Mouse (Mus musculus): Measurements from ENCODE around the gene Zfp652. TPM values are rescaled to one million over a fixed set of nuclear protein-coding genes. Genes with fewer than 3 reads are reported as not detected.
"Not testable (repeated sequence)": the region's sequence is repeated elsewhere in the genome, so short reads cannot be mapped to it uniquely, and the experiment has no call there.

The Zfp652 gene
- polyA plus RNA-seq, 1 experiment from 2014 or later, result 36.8 TPM

DNA sequence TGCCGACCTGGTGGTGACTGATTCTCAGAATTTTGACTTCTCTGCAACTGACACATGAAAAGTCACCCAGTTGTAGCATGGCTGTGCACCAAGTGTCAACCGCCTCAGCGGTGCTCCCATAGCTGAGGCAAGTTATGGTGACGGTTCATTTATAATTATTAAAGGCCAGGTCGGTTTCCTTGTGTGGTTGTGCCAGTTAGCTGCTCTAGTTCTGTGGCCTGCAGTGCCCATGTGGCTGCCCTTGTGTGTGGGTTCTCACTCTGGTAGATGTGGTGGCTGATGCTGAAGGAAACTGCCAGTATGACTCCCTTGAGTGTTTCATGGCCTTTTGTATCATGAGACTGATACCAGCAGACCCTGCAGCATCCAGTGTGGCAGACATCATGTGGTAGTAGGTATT, 35.9 kb downstream of the Zfp652 start:
- Histone ChIP-seq H3K27ac (ENCODE audit: low read length) (no peak overlapping the region), H3K36me3 (ENCODE audit: control insufficient read depth, insufficient read depth) (peaks cover 15% of the 10 kb centered on the region), H3K9me3 (ENCODE audit: control insufficient read depth, low read length) (no peaks in the 10 kb centered on the region), H3K27me3 (replicated peaks; ENCODE audit: control insufficient read depth, insufficient read depth, low read length) (no peaks in the 10 kb centered on the region), H3K4me3 (replicated peaks; ENCODE audit: low read length) (no peak overlapping the region), H3K4me2 (ENCODE audit: low read length) (no peak overlapping the region), H3K9ac (replicated peaks; ENCODE audit: low read depth, low read length) (no peak overlapping the region), H3K4me1 (replicated peaks; ENCODE audit: control insufficient read depth, insufficient read depth, low read length) (no peaks in the 10 kb centered on the region)
- ATAC-seq, result no peak
- 92% methylated on average over 5 of the region's 5 CpGs for WGBS

GRCm38 (mm10) chr11:95749619-95750018, 37.1 kb downstream of the Zfp652 start:
- H3K4me1 ChIP-seq (replicated peaks; ENCODE audit: control insufficient read depth, insufficient read depth, low read length), result no peaks in the 10 kb centered on the region
- no peaks in the 10 kb centered on the region for H3K9me3 ChIP-seq (ENCODE audit: control insufficient read depth, low read length)
- H3K9ac ChIP-seq (replicated peaks; ENCODE audit: low read depth, low read length), result no peak overlapping the region
- no peak overlapping the region for H3K4me3 ChIP-seq (replicated peaks; ENCODE audit: low read length)
- no peak overlapping the region for H3K27ac ChIP-seq (ENCODE audit: low read length)
- no peak for ATAC-seq
- H3K4me2 ChIP-seq (ENCODE audit: low read length), result no peak overlapping the region
- peaks cover 17% of the 10 kb centered on the region for H3K36me3 ChIP-seq (ENCODE audit: control insufficient read depth, insufficient read depth)
- 89% methylated on average over 15 of the region's 15 CpGs for WGBS
- H3K27me3 ChIP-seq (replicated peaks; ENCODE audit: control insufficient read depth, insufficient read depth, low read length), result no peaks in the 10 kb centered on the region

GRCm38 (mm10) chr11:95750995-95751394, 38.5 kb downstream of the Zfp652 start:
- WGBS, result 0% methylated on average over 1 of the region's 1 CpGs
- Histone ChIP-seq H3K27ac (ENCODE audit: low read length) (no peak overlapping the region), H3K4me1 (replicated peaks; ENCODE audit: control insufficient read depth, insufficient read depth, low read length) (no peaks in the 10 kb centered on the region), H3K36me3 (ENCODE audit: control insufficient read depth, insufficient read depth) (peaks cover 19% of the 10 kb centered on the region), H3K9me3 (ENCODE audit: control insufficient read depth, low read length) (no peaks in the 10 kb centered on the region), H3K4me2 (ENCODE audit: low read length) (no peak overlapping the region), H3K9ac (replicated peaks; ENCODE audit: low read depth, low read length) (no peak overlapping the region), H3K27me3 (replicated peaks; ENCODE audit: control insufficient read depth, insufficient read depth, low read length) (no peaks in the 10 kb centered on the region), H3K4me3 (replicated peaks; ENCODE audit: low read length) (no peak overlapping the region)
- ATAC-seq, result no peak

DNA sequence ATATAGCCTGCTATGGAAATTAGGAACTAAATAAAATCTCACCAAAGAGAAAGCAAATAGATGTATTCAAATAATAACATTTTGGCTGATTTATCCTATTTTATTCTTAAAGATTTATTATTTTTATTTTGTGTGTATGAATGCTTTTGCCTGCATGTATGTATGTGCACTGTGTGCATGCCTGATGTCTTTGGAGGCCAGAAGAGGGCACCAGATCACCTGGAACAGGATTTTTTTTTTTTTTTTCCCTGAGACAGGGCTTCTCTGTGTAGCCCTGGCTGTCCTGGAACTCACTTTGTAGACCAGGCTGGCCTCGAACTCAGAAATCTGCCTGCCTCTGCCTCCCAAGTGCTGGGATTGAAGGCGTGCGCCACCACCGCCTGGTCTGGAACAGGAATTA, 42.7 kb downstream of the Zfp652 start:
- H3K27ac ChIP-seq (ENCODE audit: low read length); H3K9me3 ChIP-seq (ENCODE audit: control insufficient read depth, low read length); ATAC-seq; H3K9ac ChIP-seq (replicated peaks; ENCODE audit: low read depth, low read length); H3K4me2 ChIP-seq (ENCODE audit: low read length); H3K27me3 ChIP-seq (replicated peaks; ENCODE audit: control insufficient read depth, insufficient read depth, low read length); H3K4me3 ChIP-seq (replicated peaks; ENCODE audit: low read length); H3K4me1 ChIP-seq (replicated peaks; ENCODE audit: control insufficient read depth, insufficient read depth, low read length): not testable (repeated sequence)
- H3K36me3 ChIP-seq (ENCODE audit: control insufficient read depth, insufficient read depth), result peaks cover 18% of the 10 kb centered on the region
- WGBS, result 96% methylated on average over 4 of the region's 4 CpGs

GRCm38 (mm10) chr11:95760521-95760920, 48.0 kb downstream of the Zfp652 start:
- no peak overlapping the region for H3K4me3 ChIP-seq (replicated peaks; ENCODE audit: low read length)
- no peak for ATAC-seq
- H3K9ac ChIP-seq (replicated peaks; ENCODE audit: low read depth, low read length), result no peak overlapping the region
- H3K4me2 ChIP-seq (ENCODE audit: low read length), result no peak overlapping the region
- no peaks in the 10 kb centered on the region for H3K27me3 ChIP-seq (replicated peaks; ENCODE audit: control insufficient read depth, insufficient read depth, low read length)
- H3K4me1 ChIP-seq (replicated peaks; ENCODE audit: control insufficient read depth, insufficient read depth, low read length), result no peaks in the 10 kb centered on the region
- no peak overlapping the region for H3K27ac ChIP-seq (ENCODE audit: low read length)
- H3K9me3 ChIP-seq (ENCODE audit: control insufficient read depth, low read length), result no peaks in the 10 kb centered on the region
- H3K36me3 ChIP-seq (ENCODE audit: control insufficient read depth, insufficient read depth), result peaks cover 5% of the 10 kb centered on the region
- WGBS, result 93% methylated on average over 5 of the region's 5 CpGs

DNA sequence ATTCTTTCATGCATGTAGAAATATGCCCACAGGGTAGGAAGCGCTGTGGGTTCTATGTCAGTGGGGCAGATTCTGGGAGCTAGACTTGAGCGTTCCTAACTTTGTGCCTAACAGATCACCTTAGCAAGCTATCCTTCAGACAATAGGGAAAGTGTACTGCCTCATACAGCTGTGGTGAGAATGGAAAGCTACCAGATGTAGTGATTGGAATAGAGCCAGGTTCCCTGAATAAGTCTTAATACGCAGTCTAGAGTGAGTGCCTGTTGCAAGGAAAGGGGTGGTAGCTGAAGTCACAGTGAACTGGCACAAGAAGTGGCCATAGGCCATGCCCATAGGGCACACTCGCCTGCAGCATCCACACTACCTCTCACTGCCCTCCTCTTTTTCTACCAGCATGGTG, 50.5 kb downstream of the Zfp652 start:
- WGBS, result 73% methylated on average over 4 of the region's 4 CpGs
- Histone ChIP-seq H3K27ac (ENCODE audit: low read length) (no peak overlapping the region), H3K36me3 (ENCODE audit: control insufficient read depth, insufficient read depth) (peaks cover 4% of the 10 kb centered on the region), H3K9ac (replicated peaks; ENCODE audit: low read depth, low read length) (no peak overlapping the region), H3K9me3 (ENCODE audit: control insufficient read depth, low read length) (no peaks in the 10 kb centered on the region), H3K27me3 (replicated peaks; ENCODE audit: control insufficient read depth, insufficient read depth, low read length) (no peaks in the 10 kb centered on the region), H3K4me1 (replicated peaks; ENCODE audit: control insufficient read depth, insufficient read depth, low read length) (no peaks in the 10 kb centered on the region), H3K4me3 (replicated peaks; ENCODE audit: low read length) (no peak overlapping the region), H3K4me2 (ENCODE audit: low read length) (no peak overlapping the region)
- no peak for ATAC-seq

DNA sequence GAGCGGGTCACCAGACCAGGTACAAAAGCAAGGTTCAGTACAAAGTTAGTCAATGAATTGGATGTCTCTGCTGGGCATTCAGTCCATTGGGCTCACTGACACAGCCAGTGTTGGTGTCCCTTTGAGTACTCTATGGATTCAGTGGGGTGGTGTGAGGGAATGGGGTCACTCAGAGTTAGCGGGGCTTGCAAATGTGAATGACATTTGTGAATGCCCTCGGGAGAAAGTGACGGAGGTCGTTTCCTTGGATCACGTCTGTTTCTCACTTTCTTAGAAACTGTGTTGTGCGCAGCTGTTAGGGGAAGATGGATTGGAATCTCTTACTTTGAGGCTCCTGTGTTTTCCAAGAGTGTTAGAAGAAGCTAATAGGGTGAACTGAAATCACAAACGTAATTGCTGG, 52.3 kb downstream of the Zfp652 start:
- H3K4me1 ChIP-seq (replicated peaks; ENCODE audit: control insufficient read depth, insufficient read depth, low read length), result no peaks in the 10 kb centered on the region
- peaks cover 3% of the 10 kb centered on the region for H3K36me3 ChIP-seq (ENCODE audit: control insufficient read depth, insufficient read depth)
- H3K9me3 ChIP-seq (ENCODE audit: control insufficient read depth, low read length), result no peaks in the 10 kb centered on the region
- H3K4me2 ChIP-seq (ENCODE audit: low read length), result no peak overlapping the region
- no peaks in the 10 kb centered on the region for H3K27me3 ChIP-seq (replicated peaks; ENCODE audit: control insufficient read depth, insufficient read depth, low read length)
- no peak for ATAC-seq
- 71% methylated on average over 8 of the region's 8 CpGs for WGBS
- H3K27ac ChIP-seq (ENCODE audit: low read length), result no peak overlapping the region
- no peak overlapping the region for H3K4me3 ChIP-seq (replicated peaks; ENCODE audit: low read length)
- no peak overlapping the region for H3K9ac ChIP-seq (replicated peaks; ENCODE audit: low read depth, low read length)

DNA sequence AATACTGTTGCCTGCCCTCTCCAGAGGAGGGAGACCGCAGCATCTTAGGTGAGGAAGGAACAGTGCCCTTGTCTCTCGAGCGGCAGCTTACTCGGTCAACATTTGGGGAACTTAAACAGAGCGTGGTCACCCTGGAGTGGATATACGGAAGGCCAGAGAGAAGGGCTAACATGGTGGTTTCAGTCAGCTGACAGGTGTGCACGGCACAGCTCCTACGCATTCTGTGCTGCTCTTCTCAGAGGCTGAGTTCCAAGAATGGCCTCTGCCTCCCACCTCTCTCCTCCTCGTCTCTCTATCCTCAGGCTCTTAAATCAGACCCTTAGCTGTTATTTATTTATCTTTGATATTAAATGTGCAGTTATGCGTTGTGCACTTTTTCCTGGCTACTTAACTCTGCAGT, 52.9 kb downstream of the Zfp652 start:
- Histone ChIP-seq H3K36me3 (ENCODE audit: control insufficient read depth, insufficient read depth) (peaks cover 3% of the 10 kb centered on the region), H3K27me3 (replicated peaks; ENCODE audit: control insufficient read depth, insufficient read depth, low read length) (no peaks in the 10 kb centered on the region), H3K4me2 (ENCODE audit: low read length) (no peak overlapping the region), H3K27ac (ENCODE audit: low read length) (no peak overlapping the region), H3K4me3 (replicated peaks; ENCODE audit: low read length) (no peak overlapping the region), H3K9me3 (ENCODE audit: control insufficient read depth, low read length) (no peaks in the 10 kb centered on the region), H3K9ac (replicated peaks; ENCODE audit: low read depth, low read length) (no peak overlapping the region), H3K4me1 (replicated peaks; ENCODE audit: control insufficient read depth, insufficient read depth, low read length) (no peaks in the 10 kb centered on the region)
- ATAC-seq, result no peak
- 90% methylated on average over 10 of the region's 10 CpGs for WGBS

DNA sequence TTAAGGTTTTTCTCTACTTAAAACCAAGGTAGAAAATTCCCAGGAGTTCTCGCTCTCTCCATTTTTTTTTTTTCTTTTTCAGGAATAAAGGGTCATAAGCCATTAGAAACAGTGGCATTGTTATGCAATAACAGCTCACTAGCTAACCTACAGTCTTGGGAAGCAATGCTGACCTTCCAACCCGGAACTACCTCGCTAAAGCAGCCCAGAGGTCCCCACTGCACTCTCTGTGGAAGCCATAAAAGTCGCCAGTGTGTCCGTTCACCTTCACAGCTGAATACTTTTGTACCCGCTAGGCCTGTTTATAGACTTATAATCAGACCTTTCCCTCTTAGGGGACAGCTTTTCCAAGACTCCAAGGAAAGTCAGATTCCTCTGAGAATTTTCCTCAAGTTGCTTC, 55.8 kb downstream of the Zfp652 start:
- no peaks in the 10 kb centered on the region for H3K27me3 ChIP-seq (replicated peaks; ENCODE audit: control insufficient read depth, insufficient read depth, low read length)
- H3K27ac ChIP-seq (ENCODE audit: low read length), result no peak overlapping the region
- peaks cover 3% of the 10 kb centered on the region; the same call in 1 of the 2 replicates for H3K36me3 ChIP-seq (ENCODE audit: control insufficient read depth, insufficient read depth)
- no peak overlapping the region for H3K4me3 ChIP-seq (replicated peaks; ENCODE audit: low read length)
- no peak overlapping the region for H3K9ac ChIP-seq (replicated peaks; ENCODE audit: low read depth, low read length)
- H3K9me3 ChIP-seq (ENCODE audit: control insufficient read depth, low read length), result no peaks in the 10 kb centered on the region
- WGBS, result 89% methylated on average over 6 of the region's 6 CpGs
- H3K4me1 ChIP-seq (replicated peaks; ENCODE audit: control insufficient read depth, insufficient read depth, low read length), result no peaks in the 10 kb centered on the region
- ATAC-seq, result no peak
- H3K4me2 ChIP-seq (ENCODE audit: low read length), result no peak overlapping the region

DNA sequence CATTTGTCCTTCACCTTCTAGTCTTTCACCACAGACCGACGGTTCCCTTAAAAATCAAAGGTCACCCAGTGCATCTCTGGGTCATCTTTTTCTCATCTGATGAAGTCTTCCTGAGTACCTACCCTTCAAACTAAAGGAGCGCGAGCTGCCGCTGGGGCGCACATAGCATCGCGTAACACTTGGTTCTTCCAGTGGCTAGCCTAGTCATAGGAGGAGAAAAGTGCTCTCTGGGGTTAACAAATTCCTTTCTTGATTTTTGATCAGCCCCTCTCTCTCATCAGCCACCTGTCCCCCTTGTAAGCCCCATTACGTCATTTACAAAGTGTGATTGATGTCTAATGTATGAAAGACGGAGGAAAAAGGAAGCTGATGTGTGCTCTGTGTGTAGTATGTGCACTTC, 56.7 kb downstream of the Zfp652 start:
- H3K27ac ChIP-seq (ENCODE audit: low read length), result no peak overlapping the region
- H3K4me2 ChIP-seq (ENCODE audit: low read length), result no peak overlapping the region
- no peak for ATAC-seq
- 89% methylated on average over 10 of the region's 10 CpGs for WGBS
- no peak overlapping the region for H3K9ac ChIP-seq (replicated peaks; ENCODE audit: low read depth, low read length)
- no peaks in the 10 kb centered on the region for H3K27me3 ChIP-seq (replicated peaks; ENCODE audit: control insufficient read depth, insufficient read depth, low read length)
- H3K36me3 ChIP-seq (ENCODE audit: control insufficient read depth, insufficient read depth), result no peaks in the 10 kb centered on the region; the same call in 1 of the 2 replicates
- no peaks in the 10 kb centered on the region for H3K9me3 ChIP-seq (ENCODE audit: control insufficient read depth, low read length)
- H3K4me1 ChIP-seq (replicated peaks; ENCODE audit: control insufficient read depth, insufficient read depth, low read length), result no peaks in the 10 kb centered on the region
- H3K4me3 ChIP-seq (replicated peaks; ENCODE audit: low read length), result no peak overlapping the region
